Mouse (Mus musculus): ENCODE results near the gene Dnpep.

DNA sequence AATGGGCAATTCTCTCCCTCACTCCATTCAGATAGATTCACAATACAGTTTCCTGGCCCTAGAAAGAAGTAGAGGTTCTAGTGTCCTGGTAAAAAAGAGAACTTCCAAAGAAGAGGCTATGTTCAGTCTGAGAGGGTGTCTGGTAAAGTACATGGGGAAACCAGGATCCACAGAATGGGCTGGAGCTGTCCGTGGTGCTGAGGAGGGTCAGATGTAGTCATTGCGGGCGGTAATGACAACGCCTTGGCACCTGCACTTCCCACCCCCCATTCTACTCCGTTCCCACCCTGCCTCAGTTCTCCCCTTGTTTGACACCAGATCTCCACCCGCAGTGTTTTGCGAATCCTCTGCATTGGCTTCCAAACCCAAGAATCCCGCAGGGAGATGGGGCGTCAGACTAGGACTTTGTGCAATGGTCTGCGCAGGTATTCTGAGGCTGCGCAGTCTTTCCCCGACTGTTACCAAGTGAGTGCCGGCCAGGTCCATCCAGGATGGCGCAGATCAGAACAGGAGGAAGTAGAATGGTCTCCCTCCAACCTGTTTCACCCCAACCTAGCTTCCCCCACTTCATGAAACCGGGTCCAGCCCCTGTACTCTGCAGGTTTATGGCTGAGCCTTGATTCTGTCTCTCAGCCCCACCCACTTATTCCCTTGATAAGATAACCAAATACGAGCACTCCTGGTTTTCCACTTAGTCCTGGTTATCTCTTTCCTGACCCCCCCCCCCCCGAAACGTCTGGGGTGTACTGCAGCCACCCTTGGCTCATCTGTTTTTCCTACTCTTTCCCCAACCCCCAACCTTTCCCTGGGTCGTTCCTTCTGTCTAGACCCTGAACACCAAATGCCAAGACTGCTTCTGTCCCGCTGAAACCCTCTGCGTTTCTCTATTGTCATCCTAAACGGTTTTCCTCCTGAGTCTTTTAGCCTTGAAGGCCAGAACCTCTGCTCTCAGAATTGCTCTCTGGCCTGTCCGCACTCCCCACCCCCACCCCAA lies 40.3 kb downstream of the Dnpep start:
- no peak for TF ChIP-seq CTCF (IDR thresholded peaks at IDR 0.05; ENCODE audit: low read depth)
- TF ChIP-seq EP300 (IDR thresholded peaks at IDR 0.05; ENCODE audit: low read depth), result no peak

Measured in liver, embryonic 14.5 days (tissue).